Mouse (Mus musculus) CH12.LX (cell line): ENCODE results near the gene Eif5b.

Experiments used
- ELF1 ChIP-seq: IDR thresholded peaks from 2 replicates; pipeline ENCODE4 v1.6.1; 2014; ENCODE audit warnings: low read depth, mild to moderate bottlenecking, inconsistent platforms, low read length, improper control_type of control experiment
- MEF2A ChIP-seq: IDR thresholded peaks from 2 replicates; pipeline ENCODE4 v1.6.1; 2014; ENCODE audit warnings: low read depth, mild to moderate bottlenecking, inconsistent platforms, low read length, improper control_type of control experiment, borderline replicate concordance
- SIN3A ChIP-seq: IDR thresholded peaks from 2 replicates; pipeline ENCODE4 v1.6.1; 2012; ENCODE audit warnings: low read length, improper control_type of control experiment, inconsistent platforms
- USF1 ChIP-seq: IDR thresholded peaks from 2 replicates; pipeline ENCODE4 v1.6.1; 2014; ENCODE audit warnings: low read depth, mild to moderate bottlenecking, inconsistent platforms, low read length, improper control_type of control experiment

GRCm38 (mm10) chr1:38067276-38067675 lies 69.5 kb downstream of the Eif5b start:
- TF ChIP-seq ELF1 (no peak), SIN3A (no peak), MEF2A (no peak), USF1 (no peak)
